Mouse (Mus musculus): Measurements from ENCODE around the gene Atp6v0c. TPM values are rescaled to one million over a fixed set of nuclear protein-coding genes. Genes with fewer than 3 reads are reported as not detected.

The Atp6v0c gene
- 1,457 and 1,659 TPM in 2 replicates for polyA plus RNA-seq (2015; fragmentation: Nextera tagmentation; extraction: Ambion mirVana)

DNA sequence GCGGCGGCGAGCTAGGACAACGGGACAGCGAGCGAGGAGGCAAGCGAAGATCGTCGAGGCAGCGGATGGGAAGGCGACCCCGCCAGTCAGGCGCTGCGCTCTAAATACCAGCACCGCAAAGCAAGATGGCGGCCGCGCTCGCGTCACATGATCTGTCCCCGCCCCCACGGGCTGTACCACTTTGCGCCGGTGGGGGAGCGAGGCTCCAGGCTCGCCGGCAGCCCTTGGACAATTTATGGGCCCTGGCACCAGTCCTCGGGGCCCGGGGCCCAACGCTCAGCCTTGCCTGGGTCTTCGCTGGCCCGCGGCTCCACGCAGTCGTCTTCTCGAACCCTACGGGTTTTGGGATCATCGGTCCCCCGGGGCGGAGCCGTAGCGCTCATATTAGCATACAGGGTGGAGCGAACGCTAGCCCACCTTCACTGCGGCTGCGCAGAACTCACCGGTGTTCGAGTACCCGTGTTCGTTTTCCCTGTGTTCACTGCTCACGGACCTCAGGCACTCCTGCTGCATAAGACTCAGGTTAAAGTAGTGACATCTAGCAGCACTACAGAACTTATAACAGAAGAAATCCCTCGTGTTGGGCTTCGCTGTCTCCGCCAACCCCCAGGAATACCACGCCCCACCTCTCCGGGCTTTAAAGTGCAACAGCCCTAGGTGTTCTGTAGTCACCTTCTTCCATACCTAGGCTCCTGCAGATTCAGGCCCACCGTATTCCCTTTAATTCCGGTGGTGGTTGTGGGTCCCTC is at the start of gene Atp6v0c:
Gene Atp6v0c (minus strand): TSS at position 386 of the 749 bp plus-strand sequence.
- peak within 1 kb of the TSS; percentile 87 for H3K9ac ChIP-seq (replicated peaks)
- peaks cover 40% of the 10 kb centered on the region for H3K4me1 ChIP-seq
- no peaks in the 10 kb centered on the region for H3K9me3 ChIP-seq (replicated peaks)
- H3K4me3 ChIP-seq (replicated peaks): peak within 1 kb of the TSS; percentile 75
- ATAC-seq (ENCODE audit: low FRiP score): peak; percentile 91
- peak within 1 kb of the TSS; percentile 80 for H3K4me2 ChIP-seq
- H3K27ac ChIP-seq (replicated peaks): peak within 1 kb of the TSS; percentile 99
- no peaks in the 10 kb centered on the region for H3K27me3 ChIP-seq (replicated peaks)
- 1% methylated on average over 58 of the region's 58 CpGs for WGBS
- H3K36me3 ChIP-seq: peaks cover 13% of the 10 kb centered on the region

GRCm38 (mm10) chr17:24216836-24217235 is 47.3 kb upstream of the Atp6v0c start:
- 71% methylated on average over 4 of the region's 4 CpGs for WGBS
- Histone ChIP-seq H3K4me2 (no peak overlapping the region), H3K4me3 (replicated peaks) (no peak overlapping the region), H3K4me1 (peaks cover 29% of the 10 kb centered on the region), H3K27me3 (replicated peaks) (no peaks in the 10 kb centered on the region), H3K36me3 (peaks cover 27% of the 10 kb centered on the region), H3K9me3 (replicated peaks) (no peaks in the 10 kb centered on the region), H3K27ac (replicated peaks) (no peak overlapping the region), H3K9ac (replicated peaks) (no peak overlapping the region)
- no peak for ATAC-seq (ENCODE audit: low FRiP score)

DNA sequence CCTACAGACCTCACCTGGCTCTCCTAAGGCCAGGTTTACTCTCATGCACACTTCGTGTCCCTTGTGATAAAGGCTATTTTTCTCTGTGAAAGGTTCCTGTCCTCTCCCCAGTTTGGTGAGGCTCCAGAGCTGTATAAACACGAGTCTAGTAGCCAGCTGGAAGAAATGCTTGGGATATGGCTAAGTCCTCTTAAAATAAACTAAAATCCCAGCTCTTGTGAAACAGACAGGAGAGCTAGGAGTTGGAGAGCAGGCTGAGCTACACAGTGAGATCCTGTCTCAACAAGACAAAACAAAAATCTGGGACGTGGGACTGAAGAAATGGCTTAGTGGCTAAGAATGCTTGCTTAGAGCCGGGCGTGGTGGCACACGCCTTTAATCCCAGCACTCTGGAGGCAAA is 43.7 kb upstream of the Atp6v0c start:
- Histone ChIP-seq H3K9ac (replicated peaks) (no peak overlapping the region), H3K4me1 (peaks cover 44% of the 10 kb centered on the region), H3K27ac (replicated peaks) (no peak overlapping the region), H3K27me3 (replicated peaks) (peaks cover 7% of the 10 kb centered on the region; the same call in 1 of the 2 replicates), H3K4me2 (no peak overlapping the region), H3K4me3 (replicated peaks) (no peak overlapping the region), H3K9me3 (replicated peaks) (no peaks in the 10 kb centered on the region), H3K36me3 (peaks cover 27% of the 10 kb centered on the region)
- ATAC-seq (ENCODE audit: low FRiP score): no peak
- 81% methylated on average over 6 of the region's 6 CpGs for WGBS

GRCm38 (mm10) chr17:24212441-24213018 is 43.0 kb upstream of the Atp6v0c start:
- H3K27ac ChIP-seq (replicated peaks): no peak overlapping the region
- H3K27me3 ChIP-seq (replicated peaks): peaks cover 7% of the 10 kb centered on the region; the same call in 1 of the 2 replicates
- H3K9ac ChIP-seq (replicated peaks): no peak overlapping the region
- peak overlapping the region; percentile 99 for H3K4me2 ChIP-seq
- H3K4me3 ChIP-seq (replicated peaks): peak overlapping the region; percentile 59
- no peak; the same call in none of the 2 replicates for ATAC-seq (ENCODE audit: low FRiP score)
- no peaks in the 10 kb centered on the region for H3K9me3 ChIP-seq (replicated peaks)
- 35% methylated on average over 5 of the region's 5 CpGs for WGBS
- H3K36me3 ChIP-seq: peaks cover 25% of the 10 kb centered on the region
- H3K4me1 ChIP-seq: peaks cover 51% of the 10 kb centered on the region

- Histone ChIP-seq H3K27ac (replicated peaks) (peak overlapping the region; percentile 87), H3K9me3 (replicated peaks) (no peaks in the 10 kb centered on the region), H3K4me3 (replicated peaks) (peak overlapping the region; percentile 59), H3K4me2 (peak overlapping the region; percentile 99), H3K9ac (replicated peaks) (peak overlapping the region; percentile 86), H3K4me1 (peaks cover 58% of the 10 kb centered on the region), H3K36me3 (peaks cover 20% of the 10 kb centered on the region), H3K27me3 (replicated peaks) (peaks cover 7% of the 10 kb centered on the region; the same call in 1 of the 2 replicates)
- ATAC-seq (ENCODE audit: low FRiP score): peak; percentile 76
- WGBS: 2% methylated on average over 37 of the region's 37 CpGs
Observed at GRCm38 (mm10) chr17:24211631-24212440, 42.3 kb upstream of the Atp6v0c start.

GRCm38 (mm10) chr17:24210591-24210990 is 41.1 kb upstream of the Atp6v0c start:
- 0 out of 2 replicates have a peak overlapping the region, but pooled peaks have one; percentile 86 for H3K9ac ChIP-seq (replicated peaks)
- H3K27me3 ChIP-seq (replicated peaks): peaks cover 7% of the 10 kb centered on the region; the same call in 1 of the 2 replicates
- H3K9me3 ChIP-seq (replicated peaks): no peaks in the 10 kb centered on the region
- no peak overlapping the region for H3K4me3 ChIP-seq (replicated peaks)
- H3K27ac ChIP-seq (replicated peaks): peak overlapping the region; percentile 74; the same call in 1 of the 2 replicates
- peak overlapping the region; percentile 99 for H3K4me2 ChIP-seq
- H3K4me1 ChIP-seq: peaks cover 70% of the 10 kb centered on the region
- peaks cover 8% of the 10 kb centered on the region for H3K36me3 ChIP-seq
- no peak for ATAC-seq (ENCODE audit: low FRiP score)
- WGBS: 88% methylated on average over 3 of the region's 3 CpGs

- ATAC-seq (ENCODE audit: low FRiP score): no peak
- Histone ChIP-seq H3K9ac (replicated peaks) (peak overlapping the region; percentile 64; the same call in 1 of the 2 replicates), H3K9me3 (replicated peaks) (no peaks in the 10 kb centered on the region), H3K27ac (replicated peaks) (peak overlapping the region; percentile 74; the same call in 1 of the 2 replicates), H3K27me3 (replicated peaks) (peaks cover 7% of the 10 kb centered on the region; the same call in 1 of the 2 replicates), H3K4me3 (replicated peaks) (peak overlapping the region; percentile 81), H3K4me1 (peaks cover 72% of the 10 kb centered on the region), H3K4me2 (peak overlapping the region; percentile 95), H3K36me3 (peaks cover under 1% of the 10 kb centered on the region)
- 76% methylated on average over 3 of the region's 3 CpGs for WGBS
Observed at GRCm38 (mm10) chr17:24209916-24210240, 40.4 kb upstream of the Atp6v0c start.

DNA sequence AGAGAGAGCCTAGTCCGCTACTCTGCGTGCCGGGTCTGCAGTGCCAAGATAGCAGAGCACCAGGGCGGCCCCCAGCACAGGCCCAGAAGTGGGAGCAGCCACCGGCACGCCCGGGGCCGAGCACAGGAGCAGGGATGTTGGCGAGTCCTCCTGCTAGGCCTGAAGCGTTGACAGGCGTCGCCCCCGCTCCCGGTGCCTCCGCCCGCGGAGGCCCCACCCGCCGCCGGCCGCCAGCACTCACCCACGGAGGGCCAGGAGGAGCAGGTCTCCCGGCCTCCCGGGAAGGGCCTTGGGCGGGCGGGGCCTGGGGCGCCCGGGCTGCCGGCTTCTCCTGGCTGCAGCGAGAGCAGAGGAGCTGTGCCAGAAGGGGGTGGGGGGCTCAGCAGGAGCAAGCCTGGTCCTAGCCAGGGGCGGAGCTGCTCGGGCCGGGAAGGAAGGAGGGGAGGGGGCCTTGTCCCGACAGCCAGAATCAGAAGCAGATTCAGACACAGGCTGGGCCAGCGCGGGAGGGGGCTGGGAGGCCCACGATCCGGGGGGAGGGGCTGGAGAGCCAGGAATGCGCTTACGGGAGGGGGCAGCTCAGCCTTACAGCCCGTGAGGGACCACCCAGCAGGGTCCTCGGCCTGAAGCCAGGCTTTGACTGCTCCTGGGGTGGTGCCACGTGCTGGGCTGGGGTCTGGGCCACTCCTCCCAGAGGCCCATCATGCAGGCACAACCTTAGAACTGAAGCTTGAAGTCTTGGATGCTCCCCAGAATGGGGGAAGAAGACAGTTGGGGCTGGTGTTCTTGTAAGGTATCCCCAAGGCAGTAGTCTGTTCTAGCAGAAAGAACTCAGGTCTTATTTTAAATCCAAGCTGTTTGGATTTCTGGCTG is 39.8 kb upstream of the Atp6v0c start, which contains the start of gene Ntn3:
Gene Ntn3 (minus strand): TSS at position 489 of the 873 bp plus-strand sequence.
- ATAC-seq (ENCODE audit: low FRiP score): peak; percentile 5; the same call in 1 of the 2 replicates
- peaks cover 7% of the 10 kb centered on the region; the same call in 1 of the 2 replicates for H3K27me3 ChIP-seq (replicated peaks)
- peak within 1 kb of the TSS; percentile 74 for H3K27ac ChIP-seq (replicated peaks)
- H3K4me2 ChIP-seq: peak within 1 kb of the TSS; percentile 99
- peak within 1 kb of the TSS; percentile 81 for H3K4me3 ChIP-seq (replicated peaks)
- 1% methylated on average over 42 of the region's 43 CpGs for WGBS
- no peaks in the 10 kb centered on the region for H3K9me3 ChIP-seq (replicated peaks)
- peaks cover 78% of the 10 kb centered on the region for H3K4me1 ChIP-seq
- H3K36me3 ChIP-seq: no peaks in the 10 kb centered on the region
- H3K9ac ChIP-seq (replicated peaks): peak within 1 kb of the TSS; percentile 64

DNA sequence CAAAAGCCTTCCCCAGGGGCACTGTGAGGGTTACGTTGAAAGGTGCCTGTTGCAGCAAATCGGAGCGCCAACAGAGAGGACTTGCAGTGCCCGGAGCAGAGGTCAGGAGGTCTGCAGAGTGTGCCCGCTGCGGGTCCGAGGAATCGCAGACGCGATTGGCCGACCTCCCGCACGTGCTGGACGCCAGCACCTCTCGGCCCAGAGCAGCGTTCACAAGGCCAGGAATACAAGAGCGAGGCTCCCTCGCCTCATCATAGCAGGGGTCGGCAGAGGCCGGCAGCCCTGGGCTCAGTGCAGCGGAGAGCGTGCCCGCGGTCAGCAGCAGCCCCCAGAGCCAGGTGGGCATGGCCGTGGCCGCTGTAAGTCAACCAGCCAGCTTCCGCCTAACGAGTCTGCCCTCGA is 39.1 kb upstream of the Atp6v0c start:
- ATAC-seq (ENCODE audit: low FRiP score): no peak
- peak overlapping the region; percentile 81 for H3K4me3 ChIP-seq (replicated peaks)
- no peaks in the 10 kb centered on the region for H3K36me3 ChIP-seq
- peaks cover 7% of the 10 kb centered on the region; the same call in 1 of the 2 replicates for H3K27me3 ChIP-seq (replicated peaks)
- peak overlapping the region; percentile 95 for H3K4me2 ChIP-seq
- WGBS: 3% methylated on average over 29 of the region's 29 CpGs
- peak overlapping the region; percentile 74 for H3K27ac ChIP-seq (replicated peaks)
- peaks cover 85% of the 10 kb centered on the region for H3K4me1 ChIP-seq
- no peaks in the 10 kb centered on the region for H3K9me3 ChIP-seq (replicated peaks)
- peak overlapping the region; percentile 64 for H3K9ac ChIP-seq (replicated peaks)

GRCm38 (mm10) chr17:24207768-24208640 is 38.5 kb upstream of the Atp6v0c start:
- no peak for ATAC-seq (ENCODE audit: low FRiP score)
- no peaks in the 10 kb centered on the region for H3K9me3 ChIP-seq (replicated peaks)
- H3K36me3 ChIP-seq: no peaks in the 10 kb centered on the region
- peaks cover 7% of the 10 kb centered on the region; the same call in 1 of the 2 replicates for H3K27me3 ChIP-seq (replicated peaks)
- WGBS: 53% methylated on average over 34 of the region's 34 CpGs
- H3K4me3 ChIP-seq (replicated peaks): peak overlapping the region; percentile 81
- H3K27ac ChIP-seq (replicated peaks): peak overlapping the region; percentile 74; the same call in 1 of the 2 replicates
- H3K4me2 ChIP-seq: peak overlapping the region; percentile 95
- peak overlapping the region; percentile 64 for H3K9ac ChIP-seq (replicated peaks)
- peaks cover 91% of the 10 kb centered on the region for H3K4me1 ChIP-seq
